Mouse (Mus musculus) A20 (cell line): ENCODE data around the gene Hba-a2.
A peak's percentile ranks its signal among the peaks of the same experiment; 100 is the strongest.
"Not testable (repeated sequence)": the region's sequence is repeated elsewhere in the genome, so short reads cannot be mapped to it uniquely, and the experiment has no call there.

ENCODE experiments used
- DNase-seq: peaks from one replicate; pipeline ENCODE4 v3.0.0-alpha.2; 2011; ENCODE audit warnings: low read depth, low spot score

Gene Hba-a2

GRCm38 (mm10) chr11:32283091-32283777, 13.1 kb upstream of the Hba-a2 start, which contains the start of gene Hba-a1:
Gene Hba-a1 (plus strand): TSS chr11:32283511.
- not testable (repeated sequence) for DNase-seq

- not testable (repeated sequence) for DNase-seq
Observed at GRCm38 (mm10) chr11:32284582-32284981, 11.7 kb upstream of the Hba-a2 start.

GRCm38 (mm10) chr11:32285031-32285775, 11.1 kb upstream of the Hba-a2 start:
- DNase-seq: no peak

GRCm38 (mm10) chr11:32285887-32286286, 10.4 kb upstream of the Hba-a2 start:
- not testable (repeated sequence) for DNase-seq

GRCm38 (mm10) chr11:32286695-32287492, 9.4 kb upstream of the Hba-a2 start, which contains the start of gene Hbq1b:
Gene Hbq1b (plus strand): TSS chr11:32286965.
- peak; percentile 51 for DNase-seq

- DNase-seq: no peak
Observed at GRCm38 (mm10) chr11:32287493-32287825, 8.8 kb upstream of the Hba-a2 start.

- DNase-seq: not testable (repeated sequence)
Observed at GRCm38 (mm10) chr11:32292819-32293218, 3.5 kb upstream of the Hba-a2 start.

GRCm38 (mm10) chr11:32293479-32293878, 2.8 kb upstream of the Hba-a2 start:
- not testable (repeated sequence) for DNase-seq

- DNase-seq: not testable (repeated sequence)
Observed at GRCm38 (mm10) chr11:32297417-32297816, 1.1 kb downstream of the Hba-a2 start.

GRCm38 (mm10) chr11:32297866-32298531, 1.7 kb downstream of the Hba-a2 start:
- DNase-seq: no peak

- no peak for DNase-seq
Observed at GRCm38 (mm10) chr11:32298532-32298918, 2.2 kb downstream of the Hba-a2 start.

GRCm38 (mm10) chr11:32299865-32300264, 3.6 kb downstream of the Hba-a2 start, which contains the start of gene Hbq1a:
Gene Hbq1a (plus strand): TSS chr11:32300069.
- DNase-seq: peak; percentile 36

- no peak for DNase-seq
Observed at GRCm38 (mm10) chr11:32300279-32301267, 4.3 kb downstream of the Hba-a2 start.

GRCm38 (mm10) chr11:32301506-32301905, 5.2 kb downstream of the Hba-a2 start:
- DNase-seq: no peak

GRCm38 (mm10) chr11:32302824-32303419, 6.6 kb downstream of the Hba-a2 start:
- DNase-seq: no peak

- DNase-seq: no peak
Observed at GRCm38 (mm10) chr11:32303455-32303854, 7.2 kb downstream of the Hba-a2 start.

GRCm38 (mm10) chr11:32307006-32307405, 10.7 kb downstream of the Hba-a2 start:
- no peak for DNase-seq

- DNase-seq: no peak
Observed at GRCm38 (mm10) chr11:32309446-32309845, 13.2 kb downstream of the Hba-a2 start.

GRCm38 (mm10) chr11:32309928-32310327, 13.6 kb downstream of the Hba-a2 start:
- no peak for DNase-seq

- no peak for DNase-seq
Observed at GRCm38 (mm10) chr11:32316009-32316408, 19.7 kb downstream of the Hba-a2 start.
